Mouse (Mus musculus) heart, embryonic 13.5 days (tissue): Measurements from ENCODE around the gene Pkmyt1. TPM values are rescaled to one million over a fixed set of nuclear protein-coding genes. Genes with fewer than 3 reads are reported as not detected.
"Not testable (repeated sequence)": the region's sequence is repeated elsewhere in the genome, so short reads cannot be mapped to it uniquely, and the experiment has no call there.

ENCODE experiments used
- ATAC-seq: fragments of 200-750 bp; cut with Nextera tagmentation; 2 replicates; pipeline ENCODE4 v1.8.0; 2017; ENCODE audit warnings: moderate TSS enrichment; ENCODE audit not compliant: insufficient number of reproducible peaks, low FRiP score, low TSS enrichment; ENCODE audit errors: extremely low read depth
- H3K27ac ChIP-seq: fragments of 300-500 bp; sonication (generic); replicated peaks from 2 replicates; pipeline ENCODE4 v1.5.1; 2015; ENCODE audit warnings: moderate library complexity, mild to moderate bottlenecking, inconsistent platforms
- H3K27me3 ChIP-seq: fragments of 300-500 bp; sonication (generic); replicated peaks from 2 replicates; pipeline ENCODE4 v1.6.1; 2015; ENCODE audit warnings: mild to moderate bottlenecking, inconsistent platforms
- H3K36me3 ChIP-seq: fragments of 300-500 bp; sonication (generic); 2 replicates; pipeline ENCODE4 v1.6.1; 2015; ENCODE audit warnings: mild to moderate bottlenecking, inconsistent platforms
- H3K4me1 ChIP-seq: fragments of 300-500 bp; sonication (generic); 2 replicates; pipeline ENCODE4 v1.6.1; 2015; ENCODE audit warnings: inconsistent platforms
- H3K4me2 ChIP-seq: fragments of 300-500 bp; sonication (generic); 2 replicates; pipeline ENCODE4 v1.6.1; 2015; ENCODE audit warnings: inconsistent platforms, mild to moderate bottlenecking, moderate library complexity
- H3K4me3 ChIP-seq: fragments of 300-500 bp; sonication (generic); 2 replicates; pipeline ENCODE4 v1.5.1; 2015; ENCODE audit warnings: moderate library complexity, mild to moderate bottlenecking, inconsistent platforms
- H3K9ac ChIP-seq: fragments of 300-500 bp; sonication (generic); 2 replicates; pipeline ENCODE4 v1.6.1; 2015; ENCODE audit warnings: inconsistent platforms, mild to moderate bottlenecking, moderate library complexity
- H3K9me3 ChIP-seq: fragments of 300-500 bp; sonication (generic); 2 replicates; pipeline ENCODE4 v1.6.1; 2016; ENCODE audit warnings: inconsistent platforms
- WGBS: fragments of 180-500 bp; shearing (Covaris S2); methylation state at CpG from one replicate; pipeline ENCODE4 v1.1.7; 2015; ENCODE audit warnings: mixed read lengths; 5-methylcytosine and 5-hydroxymethylcytosine counted together
- polyA plus RNA-seq: library from polyadenylated mRNA; unstranded; fragments of >200 nt; fragmentation: Nextera tagmentation; extraction: Ambion mirVana; gene quantifications from 2 replicates; pipeline ENCODE4 v1.2.1, GENCODE M21; 2015

The Pkmyt1 gene
- polyA plus RNA-seq, 1 experiment from 2014 or later = 31.0 TPM

- ATAC-seq = peak; percentile 98
- Histone ChIP-seq H3K4me1 (peaks cover 15% of the 10 kb centered on the region), H3K4me2 (peak within 1 kb of the TSS; percentile 83), H3K4me3 (peak within 1 kb of the TSS; percentile 94), H3K9me3 (no peaks in the 10 kb centered on the region), H3K27me3 (no peaks in the 10 kb centered on the region), H3K9ac (peak within 1 kb of the TSS; percentile 98), H3K36me3 (peaks cover 8% of the 10 kb centered on the region; the same call in 1 of the 2 replicates), H3K27ac (peak within 1 kb of the TSS; percentile 87)
- 3% methylated on average over 55 of the region's 58 CpGs for WGBS
Measured at GRCm38 (mm10) chr17:23771284-23772218, 45.4 kb downstream of the Pkmyt1 start, which contains the start of gene Flywch1. Gene Flywch1 (minus strand): TSS chr17:23771602.

- not testable (repeated sequence) for H3K36me3 ChIP-seq, H3K27me3 ChIP-seq, ATAC-seq, H3K4me3 ChIP-seq, H3K9ac ChIP-seq, H3K9me3 ChIP-seq, H3K27ac ChIP-seq
- peak overlapping the region; percentile 83; the same call in 1 of the 2 replicates for H3K4me2 ChIP-seq
- H3K4me1 ChIP-seq = peaks cover 15% of the 10 kb centered on the region
- WGBS = 82% methylated on average over 2 of the region's 2 CpGs
Measured at GRCm38 (mm10) chr17:23772219-23772556, 46.1 kb downstream of the Pkmyt1 start.

GRCm38 (mm10) chr17:23773676-23774075 is 47.5 kb downstream of the Pkmyt1 start:
- Histone ChIP-seq H3K4me3 (no peak overlapping the region), H3K9ac (no peak overlapping the region), H3K4me2 (no peak overlapping the region), H3K27ac (no peak overlapping the region), H3K9me3 (no peaks in the 10 kb centered on the region), H3K4me1 (peaks cover 15% of the 10 kb centered on the region), H3K27me3 (no peaks in the 10 kb centered on the region), H3K36me3 (no peaks in the 10 kb centered on the region; the same call in 1 of the 2 replicates)
- no peak for ATAC-seq
- WGBS = 58% methylated on average over 6 of the region's 6 CpGs

DNA sequence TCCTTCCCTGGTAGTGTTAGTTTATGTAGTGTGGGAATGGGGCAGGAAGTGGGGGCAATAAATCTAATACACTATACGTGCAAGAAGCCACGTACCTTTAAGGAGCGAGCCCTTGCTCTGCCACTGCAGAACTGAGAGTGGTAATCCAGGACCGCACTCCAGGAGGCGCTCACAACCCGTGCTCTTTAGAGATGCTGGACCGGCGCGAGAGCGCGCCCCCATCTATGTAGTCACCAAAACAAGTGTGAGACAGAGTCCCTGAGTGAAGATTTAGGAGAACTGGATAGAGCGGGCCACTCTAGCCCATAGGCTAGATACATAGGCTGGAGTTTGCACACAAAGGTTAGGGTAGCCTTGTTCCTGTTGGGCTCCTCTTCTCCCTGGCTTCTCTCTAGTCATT is 48.0 kb downstream of the Pkmyt1 start:
- Histone ChIP-seq H3K4me3 (no peak overlapping the region), H3K4me1 (peaks cover 15% of the 10 kb centered on the region), H3K9ac (no peak overlapping the region), H3K27me3 (no peaks in the 10 kb centered on the region), H3K36me3 (no peaks in the 10 kb centered on the region; the same call in 1 of the 2 replicates), H3K4me2 (no peak overlapping the region), H3K9me3 (no peaks in the 10 kb centered on the region), H3K27ac (no peak overlapping the region)
- no peak for ATAC-seq
- WGBS = 6% methylated on average over 12 of the region's 12 CpGs

GRCm38 (mm10) chr17:23776216-23776615 is 50.1 kb downstream of the Pkmyt1 start:
- Histone ChIP-seq H3K36me3 (no peaks in the 10 kb centered on the region), H3K9ac (no peak overlapping the region), H3K9me3 (no peaks in the 10 kb centered on the region), H3K27ac (no peak overlapping the region), H3K4me2 (no peak overlapping the region), H3K4me3 (no peak overlapping the region), H3K27me3 (no peaks in the 10 kb centered on the region), H3K4me1 (peaks cover 3% of the 10 kb centered on the region; the same call in 1 of the 2 replicates)
- WGBS = 75% methylated on average over 10 of the region's 10 CpGs
- no peak for ATAC-seq

GRCm38 (mm10) chr17:23777141-23777540 is 51.0 kb downstream of the Pkmyt1 start:
- no peak for ATAC-seq
- H3K4me3 ChIP-seq = no peak overlapping the region
- H3K27ac ChIP-seq = no peak overlapping the region
- WGBS = 66% methylated on average over 2 of the region's 2 CpGs
- no peaks in the 10 kb centered on the region for H3K4me1 ChIP-seq
- no peaks in the 10 kb centered on the region for H3K9me3 ChIP-seq
- H3K36me3 ChIP-seq = no peaks in the 10 kb centered on the region
- no peak overlapping the region for H3K4me2 ChIP-seq
- no peaks in the 10 kb centered on the region for H3K27me3 ChIP-seq
- H3K9ac ChIP-seq = no peak overlapping the region

- Histone ChIP-seq H3K27ac (no peak overlapping the region), H3K4me1 (no peaks in the 10 kb centered on the region), H3K27me3 (no peaks in the 10 kb centered on the region), H3K9ac (no peak overlapping the region), H3K9me3 (no peaks in the 10 kb centered on the region), H3K36me3 (no peaks in the 10 kb centered on the region), H3K4me3 (no peak overlapping the region), H3K4me2 (no peak overlapping the region)
- WGBS = 37% methylated on average over 2 of the region's 2 CpGs
- ATAC-seq = no peak
Measured at GRCm38 (mm10) chr17:23778447-23778846, 52.3 kb downstream of the Pkmyt1 start.

- H3K27ac ChIP-seq = no peak overlapping the region
- ATAC-seq = no peak
- H3K4me2 ChIP-seq = no peak overlapping the region
- H3K27me3 ChIP-seq = no peaks in the 10 kb centered on the region
- no peaks in the 10 kb centered on the region for H3K9me3 ChIP-seq
- H3K9ac ChIP-seq = no peak overlapping the region
- no peaks in the 10 kb centered on the region for H3K36me3 ChIP-seq
- no peak overlapping the region for H3K4me3 ChIP-seq
- H3K4me1 ChIP-seq = peaks cover 11% of the 10 kb centered on the region
Measured at GRCm38 (mm10) chr17:23783352-23783751, 57.2 kb downstream of the Pkmyt1 start.

DNA sequence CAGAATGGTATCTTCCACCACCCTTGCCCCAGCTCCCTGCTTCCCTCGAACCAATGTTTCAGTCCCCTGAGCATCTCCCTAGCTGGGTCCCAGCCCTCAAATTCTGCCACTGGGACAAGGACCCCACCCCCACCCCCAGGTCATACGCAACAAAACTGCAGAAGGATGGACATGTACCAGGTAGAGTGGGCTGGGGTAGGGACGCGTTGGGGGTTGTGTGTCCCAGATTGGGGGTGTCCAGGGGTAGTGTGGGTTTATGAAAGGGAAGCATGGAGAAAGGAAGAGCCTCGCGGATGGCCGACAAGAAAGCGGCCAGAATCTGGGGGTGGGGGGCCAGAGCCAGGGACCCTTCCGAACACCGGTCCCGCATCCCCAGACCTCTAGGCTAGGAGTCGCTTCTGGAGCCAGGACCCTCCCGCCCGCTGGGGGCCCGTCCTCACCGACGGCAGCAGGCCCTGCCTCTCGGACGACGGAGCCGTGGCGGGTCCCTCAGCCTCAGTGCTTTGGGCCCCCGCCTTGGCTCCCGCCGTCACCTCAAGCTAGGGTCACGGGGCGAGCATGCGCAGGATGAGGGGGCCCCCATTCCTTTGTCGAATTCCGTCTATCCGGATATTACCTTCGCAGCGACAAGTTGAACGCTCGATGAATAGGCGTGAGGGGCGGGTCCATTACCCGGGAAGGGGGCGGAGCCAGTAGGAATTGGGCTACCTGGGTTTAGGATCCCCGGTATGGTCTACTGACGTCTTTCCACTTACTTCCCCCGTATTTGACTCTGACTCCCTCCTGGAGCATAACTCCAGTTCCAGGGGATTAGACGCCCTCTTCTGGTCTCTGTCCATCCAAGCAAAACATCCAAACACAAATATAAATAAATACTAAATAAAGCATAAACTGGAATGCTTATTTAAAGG is 59.7 kb downstream of the Pkmyt1 start, which contains the start of gene Flywch2:
Gene Flywch2, minus strand, starts transcription at position 521 of the 911 bp plus-strand sequence.
- Histone ChIP-seq H3K4me3 (peak within 1 kb of the TSS; percentile 65), H3K9ac (peak within 1 kb of the TSS; percentile 85), H3K4me2 (peak within 1 kb of the TSS; percentile 93), H3K27me3 (no peaks in the 10 kb centered on the region), H3K9me3 (no peaks in the 10 kb centered on the region), H3K4me1 (peaks cover 25% of the 10 kb centered on the region), H3K36me3 (no peaks in the 10 kb centered on the region), H3K27ac (no peak within 1 kb of the TSS)
- ATAC-seq = 0 out of 2 replicates have a peak, but pooled peaks have one; percentile 30
- 2% methylated on average over 43 of the region's 43 CpGs for WGBS
